Mouse (Mus musculus) kidney, adult 8-10 months (tissue): ENCODE results near the gene Gm2897.
"Not testable (repeated sequence)": the region's sequence is repeated elsewhere in the genome, so short reads cannot be mapped to it uniquely, and the experiment has no call there.

ENCODE experiments used
- DNase-seq, 2 experiments: peaks; one replicate each; pipeline ENCODE4 v3.0.0; 2022

Gm2897 gene

DNA sequence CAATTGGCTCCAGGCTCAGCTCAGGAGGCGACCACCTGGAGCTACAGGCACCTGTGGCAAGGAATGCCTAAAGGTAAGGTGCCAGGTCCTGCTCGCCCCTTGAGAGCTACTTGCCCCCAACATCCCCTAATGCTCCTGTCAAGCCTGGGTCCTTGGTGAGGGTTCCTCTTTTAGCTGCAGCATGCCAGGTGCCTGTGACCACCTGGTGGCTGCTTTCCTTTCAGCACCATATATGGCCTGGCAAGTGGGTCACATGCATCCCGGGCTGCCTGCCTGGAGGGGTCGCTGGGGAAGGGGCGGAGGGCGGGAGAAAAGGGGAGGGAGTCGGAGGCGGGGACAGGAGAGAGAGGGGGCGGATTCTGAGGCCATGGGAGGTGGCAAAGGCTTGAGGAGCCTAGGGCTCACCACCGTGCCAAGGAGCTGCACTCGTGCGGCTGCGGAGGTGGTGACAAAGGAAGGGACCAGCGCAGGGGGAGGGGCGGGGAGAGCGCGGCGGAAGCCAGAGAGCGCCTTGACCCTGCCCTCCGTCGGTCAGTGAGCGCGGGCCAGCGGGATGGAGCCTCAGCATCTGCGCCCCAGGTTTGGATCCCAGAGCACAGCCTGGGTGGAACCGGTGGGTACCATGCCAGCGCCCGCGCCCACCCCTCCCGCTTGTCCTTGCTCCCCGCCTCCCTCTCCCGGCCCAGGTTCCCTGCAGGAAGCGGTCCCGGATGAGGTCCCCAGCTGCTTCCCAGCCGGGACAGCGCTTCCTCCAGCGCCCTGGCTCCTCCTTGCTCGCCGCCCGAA, at the start of gene Gm2897:
Gm2897 (plus strand) TSS at position 559 of the 786 bp plus-strand sequence.
- DNase-seq = peak in 1 of 2 experiments; percentile 2

DNA sequence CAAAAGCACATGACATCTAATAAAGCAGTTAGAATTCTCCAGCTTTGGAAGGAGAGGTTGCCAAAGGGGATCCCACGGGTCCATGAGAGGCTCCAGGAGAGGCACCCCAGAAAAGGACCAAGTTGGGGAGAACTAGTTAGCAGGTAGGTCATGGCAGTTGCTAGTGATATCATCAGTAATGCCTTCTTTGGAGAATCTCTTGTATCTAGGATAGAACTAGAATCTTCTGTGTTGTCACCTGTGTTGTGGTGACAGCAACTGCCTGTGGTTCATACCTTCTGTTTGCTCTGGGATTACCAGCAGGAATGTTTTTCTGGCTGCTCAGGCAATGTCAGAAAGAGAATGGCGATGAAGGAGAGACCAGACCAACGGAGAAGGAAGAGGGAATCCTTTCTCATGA, 19.4 kb upstream of the Gm2897 start, which contains the start of gene Gm2888:
Gm2888 (plus strand) TSS at position 301 of the 400 bp plus-strand sequence.
- not testable (repeated sequence) for DNase-seq

DNA sequence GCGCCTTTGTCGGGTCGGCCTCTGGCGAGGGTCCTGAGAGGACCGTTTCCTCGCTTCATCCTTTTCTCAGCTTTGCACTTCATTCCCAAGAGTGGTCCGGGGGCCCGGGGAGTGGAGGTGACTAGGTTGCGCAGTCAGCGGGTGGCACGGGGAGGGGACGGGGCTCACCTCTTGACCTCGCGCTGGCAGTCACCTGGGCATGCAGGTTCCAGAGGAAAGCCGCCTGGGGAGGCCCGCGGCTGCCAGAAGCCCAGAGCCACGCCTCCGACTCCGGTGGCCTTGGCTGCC, 372 bp downstream of the Gm2897 start:
- peak; percentile 11 to 34 for DNase-seq

DNA sequence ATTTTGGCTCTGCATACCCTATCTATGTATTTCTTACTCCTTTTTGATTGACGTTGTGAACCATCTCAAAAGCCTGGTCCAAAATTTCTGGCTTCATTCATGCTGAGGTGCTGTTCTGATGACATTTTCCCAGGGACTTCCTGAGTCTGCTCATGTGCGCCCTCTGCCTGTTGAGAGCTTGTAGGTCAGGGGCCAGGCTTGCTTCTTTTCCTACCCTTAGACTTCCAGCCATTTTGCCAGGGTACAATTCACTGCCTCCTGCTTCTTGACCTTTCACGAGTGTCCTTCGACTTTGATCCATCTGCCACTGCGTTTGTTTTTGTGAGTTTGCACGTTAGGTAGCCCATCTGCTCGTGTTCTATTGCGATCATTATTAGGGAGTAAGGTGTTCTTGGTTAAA, 1.0 kb downstream of the Gm2897 start:
- peak in 1 of 2 experiments; percentile 5 for DNase-seq

DNA sequence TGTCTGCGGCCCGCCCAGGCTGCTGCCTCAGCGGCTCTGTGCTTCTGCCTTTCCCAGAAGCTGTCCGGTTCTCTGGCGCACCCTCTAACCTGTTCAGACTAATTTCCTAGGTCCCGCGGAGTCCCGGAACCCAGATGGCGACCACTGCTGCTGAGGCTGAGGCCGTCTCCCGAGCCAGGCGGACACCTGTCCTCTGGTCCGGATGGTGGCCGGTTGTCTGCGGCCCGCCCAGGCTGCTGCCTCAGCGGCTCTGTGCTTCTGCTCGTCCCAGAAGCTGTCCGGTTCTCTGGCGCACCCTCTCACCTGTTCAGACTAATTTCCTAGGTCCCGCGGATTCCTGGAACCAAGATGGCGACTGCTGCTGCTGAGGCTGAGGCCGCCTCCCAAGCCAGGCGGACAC, 67.0 kb downstream of the Gm2897 start:
- DNase-seq = peak; percentile 1 to 5
